Mouse (Mus musculus) bone marrow macrophage, adult 2 months (primary cell): Measurements from ENCODE around the gene Gm20388.

Experiments used
- CTCF ChIP-seq: IDR thresholded peaks from 2 replicates; pipeline ENCODE4 v1.5.1; 2012; ENCODE audit warnings: low read depth, mild to moderate bottlenecking, low read length, moderate library complexity
- POLR2A ChIP-seq: IDR thresholded peaks from 2 replicates; pipeline ENCODE4 v1.6.1; 2012; ENCODE audit warnings: mild to moderate bottlenecking, low read depth, low read length, borderline replicate concordance

GRCm38 (mm10) chr8:122074442-122074841 lies 2163.8 kb downstream of the Gm20388 start:
- no peak for TF ChIP-seq CTCF
- TF ChIP-seq POLR2A, result no peak
